In genomic region chr15:82224602-82225215, GRCm38 (mm10) we compare ENCODE assay signal across 7 mouse cellular contexts. TPM values are rescaled to one million over a fixed set of nuclear protein-coding genes. Genes with fewer than 3 reads are reported as not detected.
DNase-seq lines count a peak whose midpoint lies in the region; ATAC-seq and TF ChIP-seq lines count a peak whose summit lies in the region.

No protein-coding gene starts in this region.

- no peak for TF ChIP-seq CTCF in lung, postnatal 0 days (IDR thresholded peaks at IDR 0.05)
- TF ChIP-seq CTCF in liver, postnatal 0 days (IDR thresholded peaks at IDR 0.05; ENCODE audit: low read depth) = no peak
- no peak for TF ChIP-seq CTCF in stomach, postnatal 0 days (IDR thresholded peaks at IDR 0.05; ENCODE audit: low read depth)

- H3K36me3 ChIP-seq in lung, postnatal 0 days (ENCODE audit: insufficient read depth, low read length) = no peaks in the 10 kb centered on the region
- no peaks in the 10 kb centered on the region for H3K36me3 ChIP-seq in hindbrain, embryonic 10.5 days
- H3K36me3 ChIP-seq in liver, postnatal 0 days (replicated peaks; ENCODE audit: insufficient read depth, low read length) = no peaks in the 10 kb centered on the region
- H3K36me3 ChIP-seq in stomach, postnatal 0 days (ENCODE audit: control insufficient read depth, insufficient read depth, low read length) = no peaks in the 10 kb centered on the region

- H3K27ac ChIP-seq in lung, postnatal 0 days (ENCODE audit: low read length) = no peak overlapping the region
- no peak overlapping the region for H3K27ac ChIP-seq in hindbrain, embryonic 10.5 days
- no peak overlapping the region for H3K27ac ChIP-seq in liver, postnatal 0 days (ENCODE audit: low read depth)
- H3K27ac ChIP-seq in stomach, postnatal 0 days (replicated peaks) = no peak overlapping the region

- no peaks in the 10 kb centered on the region for H3K9me3 ChIP-seq in lung, postnatal 0 days (ENCODE audit: low read length)
- no peaks in the 10 kb centered on the region for H3K9me3 ChIP-seq in hindbrain, embryonic 10.5 days
- no peaks in the 10 kb centered on the region for H3K9me3 ChIP-seq in liver, postnatal 0 days (ENCODE audit: low read length)
- H3K9me3 ChIP-seq in stomach, postnatal 0 days (ENCODE audit: control insufficient read depth, low read length) = no peaks in the 10 kb centered on the region

- peak overlapping the region; percentile 55; the same call in 1 of the 2 replicates for H3K4me2 ChIP-seq in lung, postnatal 0 days (replicated peaks; ENCODE audit: low read depth, low read length)
- peak overlapping the region; percentile 79 for H3K4me2 ChIP-seq in liver, postnatal 0 days (ENCODE audit: low read depth, low read length)
- H3K4me2 ChIP-seq in stomach, postnatal 0 days (replicated peaks; ENCODE audit: low read depth) = peak overlapping the region; percentile 63

- H3K27me3 ChIP-seq in lung, postnatal 0 days (replicated peaks; ENCODE audit: insufficient read depth, low read length) = 0 out of 2 replicates have a peak, but pooled peaks cover 10% of the 10 kb centered on the region
- H3K27me3 ChIP-seq in hindbrain, embryonic 10.5 days (ENCODE audit: insufficient read depth, poor library complexity, severe bottlenecking) = peaks cover 58% of the 10 kb centered on the region
- peaks cover 35% of the 10 kb centered on the region for H3K27me3 ChIP-seq in liver, postnatal 0 days (ENCODE audit: insufficient read depth, low read length)
- no peaks in the 10 kb centered on the region for H3K27me3 ChIP-seq in stomach, postnatal 0 days (ENCODE audit: control insufficient read depth, insufficient read depth, low read length)

- H3K4me1 ChIP-seq in lung, postnatal 0 days (ENCODE audit: insufficient read depth, low read depth, low read length) = no peaks in the 10 kb centered on the region
- peaks cover 44% of the 10 kb centered on the region for H3K4me1 ChIP-seq in hindbrain, embryonic 10.5 days (replicated peaks)
- peaks cover 20% of the 10 kb centered on the region for H3K4me1 ChIP-seq in liver, postnatal 0 days (ENCODE audit: insufficient read depth)
- no peaks in the 10 kb centered on the region for H3K4me1 ChIP-seq in stomach, postnatal 0 days (replicated peaks; ENCODE audit: control insufficient read depth, insufficient read depth)

- TF ChIP-seq EP300 in lung, postnatal 0 days (IDR thresholded peaks at IDR 0.05) = no peak
- TF ChIP-seq EP300 in liver, postnatal 0 days (IDR thresholded peaks at IDR 0.05; ENCODE audit: low read depth) = peak; percentile 32; the same call in 1 of the 2 replicates
- no peak for TF ChIP-seq EP300 in stomach, postnatal 0 days (optimal IDR thresholded peaks at IDR 0.05)

- WGBS in lung, postnatal 0 days = 36% methylated on average over 7 of the region's 7 CpGs
- 37% methylated on average over 7 of the region's 7 CpGs for WGBS in hindbrain, embryonic 10.5 days
- WGBS in liver, postnatal 0 days (ENCODE audit: insufficient replicate concordance) = 39% methylated on average over 7 of the region's 7 CpGs
- WGBS in stomach, postnatal 0 days = 41% methylated on average over 7 of the region's 7 CpGs

- H3K9ac ChIP-seq in lung, postnatal 0 days (replicated peaks; ENCODE audit: low read depth) = no peak overlapping the region
- H3K9ac ChIP-seq in liver, postnatal 0 days (replicated peaks) = no peak overlapping the region
- H3K9ac ChIP-seq in stomach, postnatal 0 days (ENCODE audit: low read length) = no peak overlapping the region

- ATAC-seq in lung, postnatal 0 days = no peak
- peak; percentile 42 for ATAC-seq in liver, postnatal 0 days
- ATAC-seq in stomach, postnatal 0 days (ENCODE audit: low FRiP score, low TSS enrichment) = no peak

- DNase-seq in lung, postnatal 0 days (ENCODE audit: low spot score) = no peak
- DNase-seq in lung, adult 18-20 months = no peak
- no peak for DNase-seq in hindbrain, embryonic 10.5 days (ENCODE audit: low spot score)
- peak; percentile 16 for DNase-seq in liver, postnatal 0 days
- no peak for DNase-seq in stomach, postnatal 0 days (ENCODE audit: low spot score)
- no peak for DNase-seq in frontal cortex, postnatal 10 days (ENCODE audit: low spot score in 2 of 2)
- DNase-seq in thymus, postnatal 4 days = no peak

- peak overlapping the region; percentile 30; the same call in 1 of the 2 replicates for H3K4me3 ChIP-seq in lung, postnatal 0 days (ENCODE audit: low read depth, low read length)
- peak overlapping the region; percentile 50 for H3K4me3 ChIP-seq in hindbrain, embryonic 10.5 days
- H3K4me3 ChIP-seq in liver, postnatal 0 days (ENCODE audit: low read depth, low read length) = peak overlapping the region; percentile 54
- H3K4me3 ChIP-seq in stomach, postnatal 0 days (ENCODE audit: low read depth, low read length) = peak overlapping the region; percentile 33; the same call in 1 of the 2 replicates

RNA-seq across cellular contexts. Expression of gene Tnfrsf13c, which starts 0.5 kb away (rescaled TPM):
- 0.07 and 0.49 TPM in 2 replicates for polyA plus RNA-seq in lung, postnatal 0 days (2015; fragmentation: Nextera tagmentation; extraction: Ambion mirVana)
- 0.18 and 0.46 TPM in 2 replicates for polyA plus RNA-seq in hindbrain, embryonic 10.5 days (2016; fragmentation: Nextera tagmentation; extraction: Ambion mirVana)
- polyA plus RNA-seq in liver, postnatal 0 days (2015; fragmentation: Nextera tagmentation; extraction: Ambion mirVana) = 2.0 and 2.3 TPM in 2 replicates
- not detected in 2 replicates for polyA plus RNA-seq in stomach, postnatal 0 days (2015; fragmentation: Nextera tagmentation; extraction: Ambion mirVana)

RNA-seq across cellular contexts. Expression of gene Shisa8, which starts 12.1 kb away (rescaled TPM):
- 0.29 and 0.55 TPM in 2 replicates for polyA plus RNA-seq in lung, postnatal 0 days (2015; fragmentation: Nextera tagmentation; extraction: Ambion mirVana)
- 1.6 and 1.8 TPM in 2 replicates for polyA plus RNA-seq in hindbrain, embryonic 10.5 days (2016; fragmentation: Nextera tagmentation; extraction: Ambion mirVana)
- polyA plus RNA-seq in liver, postnatal 0 days (2015; fragmentation: Nextera tagmentation; extraction: Ambion mirVana) = 0.08 and 0.13 TPM in 2 replicates
- 0.06 and 0.23 TPM in 2 replicates for polyA plus RNA-seq in stomach, postnatal 0 days (2015; fragmentation: Nextera tagmentation; extraction: Ambion mirVana)

RNA-seq across cellular contexts. Expression of gene Cenpm, which starts 19.8 kb away (rescaled TPM):
- 3.9 and 4.3 TPM in 2 replicates for polyA plus RNA-seq in lung, postnatal 0 days (2015; fragmentation: Nextera tagmentation; extraction: Ambion mirVana)
- polyA plus RNA-seq in hindbrain, embryonic 10.5 days (2016; fragmentation: Nextera tagmentation; extraction: Ambion mirVana) = 86.2 and 92.6 TPM in 2 replicates
- 27.8 and 30.7 TPM in 2 replicates for polyA plus RNA-seq in liver, postnatal 0 days (2015; fragmentation: Nextera tagmentation; extraction: Ambion mirVana)
- polyA plus RNA-seq in stomach, postnatal 0 days (2015; fragmentation: Nextera tagmentation; extraction: Ambion mirVana) = 24.0 and 27.0 TPM in 2 replicates

RNA-seq across cellular contexts. Expression of gene 1500009C09Rik, which starts 27.5 kb away (rescaled TPM):
- not detected in 2 replicates for polyA plus RNA-seq in lung, postnatal 0 days (2015; fragmentation: Nextera tagmentation; extraction: Ambion mirVana)
- 0.17 and 1.5 TPM in 2 replicates for polyA plus RNA-seq in hindbrain, embryonic 10.5 days (2016; fragmentation: Nextera tagmentation; extraction: Ambion mirVana)
- polyA plus RNA-seq in liver, postnatal 0 days (2015; fragmentation: Nextera tagmentation; extraction: Ambion mirVana) = not detected in 2 replicates
- polyA plus RNA-seq in stomach, postnatal 0 days (2015; fragmentation: Nextera tagmentation; extraction: Ambion mirVana) = 0.23 and 0.24 TPM in 2 replicates

RNA-seq across cellular contexts. Expression of gene Sept3, which starts 50.0 kb away (rescaled TPM):
- 0.11 and 0.26 TPM in 2 replicates for polyA plus RNA-seq in lung, postnatal 0 days (2015; fragmentation: Nextera tagmentation; extraction: Ambion mirVana)
- polyA plus RNA-seq in hindbrain, embryonic 10.5 days (2016; fragmentation: Nextera tagmentation; extraction: Ambion mirVana) = 72.8 and 111 TPM in 2 replicates
- 0.06 and 0.07 TPM in 2 replicates for polyA plus RNA-seq in liver, postnatal 0 days (2015; fragmentation: Nextera tagmentation; extraction: Ambion mirVana)
- 2.1 and 2.9 TPM in 2 replicates for polyA plus RNA-seq in stomach, postnatal 0 days (2015; fragmentation: Nextera tagmentation; extraction: Ambion mirVana)
